Mouse (Mus musculus): Measurements from ENCODE around the gene Ghdc.

DNA sequence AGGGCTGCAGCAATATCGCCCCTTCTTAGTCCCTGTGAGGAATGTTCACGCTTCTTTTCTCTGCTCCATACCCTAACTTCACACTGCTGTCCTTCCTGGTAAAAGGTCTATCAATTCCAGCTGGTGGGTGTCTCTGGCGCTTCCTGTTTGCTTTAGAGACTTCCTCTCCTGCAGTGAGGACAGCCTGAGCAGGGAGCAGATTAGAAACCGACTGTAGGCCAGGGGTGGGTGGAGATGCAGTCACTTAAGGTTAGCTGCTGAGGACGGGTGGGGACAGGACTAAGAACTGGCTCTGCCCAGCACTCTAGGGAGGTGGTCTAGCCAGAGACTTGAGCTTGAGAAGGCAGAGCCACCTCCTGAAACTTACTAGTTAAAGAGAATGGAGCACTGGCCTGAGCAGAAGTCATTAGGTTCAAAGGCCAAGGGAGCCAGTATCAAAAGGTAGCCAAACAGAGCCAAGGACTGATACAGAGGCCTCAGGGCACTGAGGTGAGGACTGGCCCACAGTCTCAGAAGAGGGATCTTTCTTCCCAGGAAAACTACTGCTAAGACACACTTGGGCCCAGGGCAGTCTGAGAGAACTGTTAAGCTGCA lies 45.7 kb downstream of the Ghdc start:
- TF ChIP-seq POLR2A (IDR thresholded peaks at IDR 0.05; ENCODE audit: insufficient read depth, low read depth, low read length) = no peak
- no peak for TF ChIP-seq CTCF (IDR thresholded peaks at IDR 0.05; ENCODE audit: insufficient read depth, low read depth, low read length)
